Mouse (Mus musculus) heart, postnatal 4 days (tissue): ENCODE data around the gene Pde4b. TPM values are rescaled to one million over a fixed set of nuclear protein-coding genes. Genes with fewer than 3 reads are reported as not detected.

ENCODE experiments used
- DNase-seq: peaks from one replicate; pipeline ENCODE4 v3.0.0; 2021
- total RNA-seq, 2 experiments: library from RNA; stranded (reverse); gene quantifications; 2 replicates each; pipeline ENCODE4 v1.2.3; 2021

Pde4b gene
- total RNA-seq, 2 experiments from 2014 or later: 67.2 to 72.1 TPM

DNA sequence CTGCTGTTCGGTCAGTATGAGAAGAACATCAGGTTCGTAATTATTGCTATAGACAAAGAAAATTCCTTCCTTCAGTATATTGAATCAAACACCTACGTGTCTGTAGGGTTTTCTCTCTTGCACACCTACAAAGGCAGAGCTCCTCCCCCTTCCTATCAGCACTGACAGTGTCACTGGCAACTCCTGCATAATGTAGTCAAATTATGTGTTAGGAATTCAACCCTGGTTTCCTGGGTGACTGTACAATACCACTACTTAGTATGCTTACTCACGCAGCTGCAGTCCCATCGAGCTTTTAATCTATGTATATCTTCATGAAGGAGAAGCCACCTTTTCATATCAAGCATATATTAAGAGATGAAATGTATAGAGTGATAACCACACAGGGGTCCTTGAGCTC is 99.5 kb downstream of the Pde4b start:
- no peak for DNase-seq

DNA sequence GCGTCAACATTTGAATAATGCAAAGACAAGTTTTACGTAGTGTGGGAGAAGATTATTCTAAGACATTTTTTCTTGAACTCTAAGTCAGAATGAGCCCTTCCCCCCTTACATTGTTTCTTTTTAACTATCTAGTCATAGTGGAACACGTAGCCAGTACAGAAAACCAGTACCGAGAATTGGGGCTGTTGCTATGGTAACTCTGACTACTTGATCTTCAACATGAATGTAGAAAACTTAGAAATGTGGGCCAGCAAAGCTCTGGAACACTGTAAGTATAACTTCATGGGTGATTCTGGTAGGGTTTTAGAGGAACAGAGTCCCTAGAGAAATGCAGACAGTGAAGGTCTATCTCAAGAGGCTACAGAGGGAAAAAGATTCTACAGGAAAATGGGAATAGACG is 110.4 kb downstream of the Pde4b start:
- DNase-seq: no peak

DNA sequence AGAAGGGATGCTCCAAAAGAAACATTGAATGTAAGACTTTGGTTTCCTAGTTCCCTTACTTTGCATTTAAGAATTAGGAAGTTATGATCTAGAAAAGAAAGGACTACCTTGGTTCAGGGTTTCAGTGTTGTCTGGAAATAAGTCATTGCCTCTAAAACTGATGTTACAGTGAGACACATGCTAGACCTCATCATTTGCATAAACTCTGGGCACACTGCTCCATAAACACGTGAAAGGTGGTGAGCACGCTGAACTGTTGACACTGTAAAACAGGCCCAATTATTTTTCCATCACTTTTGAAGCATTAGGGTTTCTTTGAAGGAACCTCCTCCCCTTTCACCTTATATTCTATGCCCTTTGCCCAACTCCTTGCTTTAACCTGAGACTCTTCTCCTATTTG is 122.4 kb downstream of the Pde4b start:
- DNase-seq: no peak

DNA sequence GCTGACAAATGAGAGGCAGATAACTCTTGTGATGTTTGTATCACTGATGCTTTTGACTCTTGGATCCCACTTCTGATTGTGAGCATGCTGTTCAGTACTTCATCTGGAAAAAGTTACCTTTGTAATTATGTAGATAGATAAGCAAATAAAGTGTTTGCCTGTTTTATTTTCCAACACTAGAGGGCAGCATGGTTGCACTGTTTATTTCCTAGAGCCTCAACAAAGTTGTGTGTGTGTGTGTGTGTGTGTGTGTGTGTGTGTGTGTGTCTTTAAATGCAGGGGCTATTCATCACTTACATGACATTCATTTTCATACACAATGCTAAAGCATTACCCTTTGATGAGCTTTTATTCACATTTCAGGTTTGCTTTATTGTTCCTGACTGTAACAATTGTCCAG is 139.4 kb downstream of the Pde4b start:
- DNase-seq: peak; percentile 37

DNA sequence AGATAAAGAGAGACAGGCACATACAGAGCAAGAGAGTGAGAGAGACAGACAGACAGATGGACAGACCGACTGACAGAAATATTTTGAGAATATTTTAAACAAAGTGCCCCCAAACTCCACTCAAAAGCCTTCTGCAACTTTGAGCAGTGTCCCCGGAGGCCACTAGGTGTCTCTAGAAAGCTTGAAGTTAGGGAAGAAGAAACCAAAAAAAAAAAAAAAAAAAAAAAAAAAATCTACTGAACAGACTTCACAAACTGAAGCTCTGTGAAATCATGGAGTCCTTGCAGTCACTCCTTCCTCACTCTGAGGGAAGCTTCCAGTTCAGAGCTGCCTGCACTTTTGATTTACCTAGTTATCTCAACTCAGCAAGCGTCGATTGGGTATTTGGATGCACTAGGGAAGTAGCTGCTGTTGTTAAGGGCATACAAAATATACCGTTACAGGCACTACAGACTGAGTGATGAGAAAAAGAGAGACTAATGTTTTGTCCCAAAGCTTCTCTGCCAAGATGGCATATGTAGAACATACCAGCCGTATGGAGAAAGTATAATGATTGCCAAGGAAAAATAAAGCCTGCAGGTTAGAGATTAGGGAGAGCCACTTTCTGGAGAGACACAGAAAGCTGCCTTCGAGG is 141.7 kb downstream of the Pde4b start:
- DNase-seq: peak; percentile 67

DNA sequence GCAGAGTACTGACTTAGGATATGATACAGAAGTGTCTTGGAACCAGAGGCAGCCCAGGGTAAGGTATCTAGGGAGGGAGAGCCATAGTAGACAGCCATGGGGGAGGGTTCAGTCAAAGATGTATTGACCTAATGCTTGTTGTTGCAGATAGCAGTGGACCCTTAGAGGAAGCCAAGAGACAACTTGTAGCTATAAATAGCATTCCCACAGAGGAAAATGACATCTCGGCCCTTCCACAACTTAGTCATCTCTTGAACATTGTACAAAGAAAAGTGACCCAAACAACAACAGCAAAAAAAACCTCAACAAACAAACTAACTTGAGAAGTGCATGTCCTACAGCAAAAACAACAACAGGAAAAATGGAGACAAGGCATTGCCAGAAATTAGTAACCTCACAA is 143.6 kb downstream of the Pde4b start:
- no peak for DNase-seq

DNA sequence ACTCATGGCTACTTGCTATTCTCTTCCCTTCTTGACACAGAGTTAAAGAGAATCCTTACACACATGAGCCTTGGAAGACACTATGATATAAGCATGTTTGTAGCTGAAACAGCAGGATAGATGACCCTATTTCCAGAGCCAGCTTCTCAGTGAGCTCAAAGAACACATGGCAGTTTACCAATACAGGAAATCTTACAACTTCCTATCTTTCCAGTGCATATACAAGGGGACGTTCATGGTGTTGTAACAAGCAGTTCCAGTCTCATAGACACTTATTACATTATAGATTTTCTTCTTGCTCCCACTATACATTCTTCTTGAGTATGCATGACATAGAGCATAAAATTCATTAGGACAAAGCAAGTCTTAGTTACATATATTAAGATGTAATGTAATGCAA is 146.3 kb downstream of the Pde4b start:
- no peak for DNase-seq

DNA sequence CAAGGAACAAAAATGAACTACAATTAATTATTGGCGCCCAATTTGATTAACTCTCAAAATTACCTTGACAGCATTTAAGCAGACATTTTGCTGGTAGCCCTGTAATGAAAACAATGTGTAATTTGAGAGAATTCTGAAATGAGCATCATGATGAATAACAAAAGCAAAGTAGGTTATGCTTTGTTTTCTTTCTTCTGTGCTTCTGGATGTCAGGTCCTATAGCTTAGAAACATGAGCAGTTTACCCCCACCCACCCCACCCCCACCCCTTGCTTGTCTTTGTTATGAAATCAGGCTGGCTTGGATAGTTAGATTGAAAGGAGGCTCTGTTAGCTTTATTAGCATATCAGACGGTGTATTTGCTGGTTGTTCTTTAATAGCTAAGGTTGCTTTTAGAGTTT is 147.8 kb downstream of the Pde4b start:
- DNase-seq: no peak

DNA sequence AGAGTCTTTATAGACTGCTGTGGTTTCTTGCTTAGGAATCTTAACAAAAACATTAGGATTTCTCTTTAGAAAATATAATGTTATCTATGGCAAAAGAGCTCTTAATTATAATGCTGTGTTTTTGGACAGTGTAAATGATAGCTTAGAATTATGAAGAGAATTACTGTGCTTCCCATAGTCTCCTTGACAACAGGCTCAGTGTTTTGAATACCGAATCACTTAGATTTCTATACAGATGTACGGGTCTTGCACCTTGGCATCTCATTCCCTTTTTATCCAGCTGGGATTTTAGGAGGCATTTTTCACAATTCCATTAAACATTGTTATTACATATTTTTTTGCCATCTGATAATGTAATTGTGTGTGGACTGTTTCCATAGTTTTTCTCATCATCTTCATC is 151.8 kb downstream of the Pde4b start:
- no peak for DNase-seq

DNA sequence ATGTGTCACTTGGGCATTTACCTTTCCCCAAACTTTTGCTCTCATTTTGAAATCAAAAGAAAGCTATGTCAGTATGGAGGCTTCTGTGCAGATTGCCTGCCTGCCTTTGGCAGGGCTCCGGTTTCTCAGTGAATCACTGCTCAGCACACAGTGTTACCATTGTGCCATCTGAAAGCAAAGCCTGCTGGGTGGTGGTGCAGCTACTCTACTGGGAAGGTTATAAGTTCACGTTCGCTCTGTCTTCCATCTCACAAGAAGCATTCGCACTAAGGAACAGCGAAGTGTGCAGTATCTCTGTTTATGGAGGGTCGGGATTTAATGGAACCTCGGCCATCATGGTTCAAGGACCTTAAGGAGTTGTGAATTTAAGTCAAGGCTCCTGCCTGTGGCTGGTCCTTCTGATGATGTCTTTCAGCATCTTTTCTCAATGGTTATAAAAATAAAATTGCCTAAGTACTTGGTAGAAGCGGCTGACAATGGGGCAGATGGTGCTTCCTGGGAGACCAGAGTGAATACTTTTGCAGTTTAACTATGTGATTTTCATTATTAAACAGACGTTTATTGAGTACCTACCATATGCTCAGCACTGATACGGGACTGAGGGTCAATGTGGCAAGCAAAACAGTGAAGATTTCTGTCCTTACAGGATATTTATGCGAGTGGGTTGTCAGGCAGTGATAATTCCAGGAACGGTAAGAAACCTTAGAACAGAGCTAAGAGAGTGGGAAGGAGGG is 152.5 kb downstream of the Pde4b start:
- DNase-seq: no peak

DNA sequence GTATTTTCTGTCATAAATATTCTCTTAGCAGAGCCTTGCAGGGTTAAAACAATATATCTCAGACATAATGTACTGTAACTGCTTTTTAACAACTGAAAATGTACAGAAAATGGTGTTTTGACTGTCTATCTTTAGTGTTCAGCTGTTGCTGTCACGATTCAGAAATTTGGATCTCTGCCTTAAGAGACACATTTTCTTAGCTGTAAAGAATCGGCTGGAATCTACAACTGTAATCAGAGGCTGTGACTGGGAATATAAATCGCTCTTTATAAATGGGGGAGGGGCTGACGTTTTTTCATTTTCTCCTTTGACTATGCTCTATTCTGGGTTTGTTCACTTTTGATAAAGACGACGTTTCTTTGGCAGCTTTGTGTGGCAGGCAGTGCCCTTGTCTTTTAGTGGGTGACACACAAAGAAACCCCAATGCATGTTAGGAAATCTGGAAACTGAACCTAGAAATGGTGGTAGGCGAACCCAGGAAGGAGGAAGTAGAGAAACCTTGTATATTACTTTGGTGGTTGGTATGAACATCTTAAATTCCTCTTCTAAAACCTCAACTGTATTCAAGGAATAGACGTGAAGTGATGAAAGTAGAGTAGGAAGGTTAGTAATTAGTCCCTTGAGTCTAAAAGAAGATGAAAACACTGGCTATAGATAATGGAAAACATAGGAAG is 153.5 kb downstream of the Pde4b start:
- no peak for DNase-seq

DNA sequence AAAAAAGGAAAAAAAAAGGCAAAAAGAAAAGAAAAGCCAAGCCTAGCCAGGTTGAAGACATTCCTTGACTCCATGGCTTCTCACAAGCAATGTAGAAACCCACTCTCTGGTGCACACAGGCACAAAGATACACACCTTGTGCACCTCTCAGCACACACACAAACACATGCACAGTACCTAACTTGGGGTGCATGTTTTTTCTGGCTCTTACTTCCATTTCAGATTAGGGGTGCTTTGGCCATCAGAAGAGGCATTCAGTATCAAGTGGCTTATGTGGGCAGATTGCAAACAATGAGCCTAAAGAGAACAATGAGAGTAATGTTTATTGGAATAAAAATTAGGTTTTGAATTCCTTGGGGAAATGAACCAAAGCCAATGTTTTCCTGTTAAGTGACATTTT is 166.7 kb downstream of the Pde4b start:
- DNase-seq: no peak

DNA sequence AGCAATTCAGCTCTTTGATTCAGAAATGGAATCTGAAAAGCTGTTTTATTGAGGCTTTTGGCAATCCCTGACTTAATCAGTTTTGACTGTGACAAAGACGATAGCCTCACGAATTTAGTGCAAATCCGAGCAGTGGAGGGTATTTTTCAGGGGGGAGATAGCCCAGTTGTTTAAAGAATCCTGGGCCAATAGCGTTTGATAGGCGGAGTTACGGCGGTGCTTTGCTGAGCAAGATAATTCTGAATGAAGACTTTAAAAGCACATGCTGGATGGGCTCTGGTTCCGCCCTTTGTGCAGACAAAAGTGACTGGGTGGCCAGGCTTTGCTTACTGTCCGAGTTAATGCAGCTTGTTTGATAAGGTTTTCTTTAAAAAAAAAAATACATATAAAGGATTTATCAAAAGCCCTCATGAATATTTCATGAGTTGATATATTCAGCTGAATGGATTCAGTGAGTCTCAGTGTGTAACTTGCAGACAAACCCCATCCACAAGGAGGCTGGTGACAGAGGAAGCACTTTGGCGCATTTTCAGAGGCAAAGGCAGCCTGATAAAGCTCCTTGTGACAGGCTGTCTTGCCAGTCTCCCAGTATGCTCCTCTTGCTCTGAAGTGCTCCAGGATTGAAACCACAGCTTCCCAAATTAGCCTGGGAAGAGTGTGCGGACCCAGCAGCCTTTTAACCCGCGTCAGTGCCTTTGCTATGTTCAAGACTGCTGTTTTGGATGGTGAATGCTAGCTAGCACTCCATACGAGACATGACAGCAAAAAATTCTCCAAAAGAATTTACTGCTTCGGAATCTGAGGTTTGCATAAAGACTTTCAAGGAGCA is 167.3 kb downstream of the Pde4b start:
- peak; percentile 40 for DNase-seq

DNA sequence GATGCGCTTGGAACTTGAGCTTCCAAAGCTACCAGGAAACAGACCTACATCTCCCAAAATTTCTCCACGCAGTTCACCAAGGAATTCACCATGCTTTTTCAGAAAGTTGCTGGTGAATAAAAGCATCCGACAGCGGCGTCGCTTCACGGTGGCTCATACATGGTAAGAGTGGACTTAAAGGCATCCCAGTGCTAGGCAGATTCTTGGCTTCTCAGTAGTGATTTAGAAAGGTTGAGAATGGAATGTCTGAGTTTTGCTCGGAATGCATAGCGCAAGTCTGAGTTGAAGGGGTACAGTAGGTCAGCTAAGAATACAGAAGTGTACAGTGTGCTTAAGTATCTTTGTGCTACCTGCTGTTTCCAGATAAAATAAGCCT is 167.9 kb downstream of the Pde4b start:
- DNase-seq: no peak

DNA sequence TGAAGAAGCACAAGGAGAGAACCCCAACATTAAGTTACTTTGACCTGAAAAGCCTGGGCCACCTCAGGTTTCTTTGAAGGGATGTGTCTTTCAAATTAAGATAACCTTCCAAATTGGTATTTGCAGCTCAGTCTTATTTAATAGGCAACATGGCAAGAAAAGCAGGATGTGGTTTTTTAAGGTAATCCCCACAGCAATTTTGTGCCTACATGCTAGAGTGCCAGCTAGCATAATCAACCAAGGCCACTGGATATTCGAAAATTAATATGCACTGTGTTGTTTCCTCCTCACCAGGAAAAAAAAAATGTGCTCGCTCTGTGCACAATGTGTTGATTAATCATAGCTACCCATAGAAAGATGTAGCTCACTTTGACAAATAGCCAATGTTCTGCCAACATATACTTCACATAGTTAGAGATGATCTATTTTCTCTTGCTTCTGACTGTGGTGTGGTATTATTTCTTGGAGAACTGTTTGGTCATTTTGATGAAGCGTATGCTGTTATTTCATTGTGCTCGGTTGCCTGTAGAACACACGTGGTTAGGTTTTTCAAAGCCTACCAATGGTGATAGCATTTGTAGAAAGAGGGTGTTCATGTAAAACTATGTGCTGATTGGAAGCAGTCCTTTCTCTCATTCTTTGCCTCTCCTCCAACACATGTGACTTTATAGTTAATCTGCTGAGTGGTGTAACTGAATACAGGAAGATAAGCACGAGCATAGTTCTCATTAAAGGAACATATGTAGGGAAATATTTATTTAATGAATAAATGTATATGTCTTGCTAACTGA is 169.0 kb downstream of the Pde4b start:
- no peak for DNase-seq

DNA sequence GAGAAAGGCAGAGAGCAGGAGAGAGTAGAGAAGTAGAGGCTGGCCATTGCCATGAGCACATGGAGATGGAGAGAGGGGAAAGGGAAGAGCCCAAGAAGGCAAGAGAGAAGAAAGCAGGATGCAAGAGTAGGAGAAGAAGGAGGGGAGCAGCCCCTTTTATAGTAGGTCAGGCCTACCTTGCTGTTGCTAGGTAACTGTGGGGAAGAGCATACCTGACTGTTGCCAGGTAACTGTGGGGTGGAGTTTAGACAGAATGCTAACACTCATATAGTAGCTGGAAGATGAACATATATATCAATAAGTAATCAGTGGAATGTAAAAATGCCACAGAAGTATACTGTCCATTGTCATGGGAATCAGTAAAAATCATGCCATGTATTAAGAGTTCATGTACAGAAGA is 172.9 kb downstream of the Pde4b start:
- no peak for DNase-seq

DNA sequence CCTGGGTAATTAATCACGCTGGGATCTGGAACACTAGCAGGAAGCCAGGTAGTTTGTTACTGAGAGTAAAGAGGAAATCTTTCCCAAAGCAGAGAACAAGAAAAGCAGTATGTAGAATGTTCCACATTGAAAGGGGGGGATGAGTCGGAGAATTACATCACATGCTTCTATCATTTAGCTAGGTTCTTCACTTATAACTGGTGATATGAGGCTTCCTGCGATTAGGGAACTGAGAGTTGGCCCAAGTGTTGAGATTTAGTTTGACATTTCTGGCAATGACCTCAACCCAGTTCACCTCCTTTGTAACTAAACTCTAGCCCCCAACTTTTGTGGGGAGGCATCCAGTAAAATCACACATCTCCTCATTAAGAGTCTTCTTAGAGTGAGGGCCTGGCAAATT is 185.0 kb downstream of the Pde4b start:
- DNase-seq: no peak

DNA sequence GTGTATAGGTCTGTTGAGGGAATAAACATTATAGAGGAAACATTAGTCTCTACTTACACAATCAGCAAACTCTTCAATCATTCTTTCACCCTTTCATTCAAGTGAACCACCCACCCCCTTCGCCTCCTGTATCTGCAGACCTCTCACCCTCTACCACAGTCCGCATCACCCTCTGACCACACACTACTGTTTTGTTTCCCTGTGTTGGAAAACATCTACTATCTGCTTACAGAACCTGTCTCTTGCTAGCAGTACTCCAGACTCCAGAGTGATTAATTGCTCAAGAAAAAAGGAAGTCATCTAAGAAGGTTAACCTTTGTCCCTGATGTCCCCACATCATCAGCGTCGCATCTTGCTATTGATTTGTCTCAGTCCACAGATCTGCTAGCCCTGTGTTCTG is 185.4 kb downstream of the Pde4b start:
- DNase-seq: no peak

DNA sequence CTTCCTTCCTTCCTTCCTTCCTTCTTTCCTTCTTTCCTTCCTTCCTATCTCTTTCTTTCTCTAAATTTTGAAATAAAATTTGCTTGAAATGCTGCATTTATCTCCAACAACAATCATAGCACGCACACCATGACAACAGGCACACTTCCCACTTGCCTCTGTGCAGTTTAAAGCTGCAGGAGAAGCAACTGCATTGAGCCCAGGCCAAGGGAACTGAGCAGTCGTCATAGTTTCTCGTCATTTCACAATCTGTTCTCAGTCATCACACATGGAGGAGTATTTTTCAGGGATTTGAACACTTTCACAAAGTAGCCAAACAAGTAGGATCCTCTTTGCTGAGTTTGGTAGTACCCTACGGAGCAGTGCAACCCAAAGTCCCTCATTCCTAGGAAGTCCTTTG is 188.4 kb downstream of the Pde4b start:
- no peak for DNase-seq

DNA sequence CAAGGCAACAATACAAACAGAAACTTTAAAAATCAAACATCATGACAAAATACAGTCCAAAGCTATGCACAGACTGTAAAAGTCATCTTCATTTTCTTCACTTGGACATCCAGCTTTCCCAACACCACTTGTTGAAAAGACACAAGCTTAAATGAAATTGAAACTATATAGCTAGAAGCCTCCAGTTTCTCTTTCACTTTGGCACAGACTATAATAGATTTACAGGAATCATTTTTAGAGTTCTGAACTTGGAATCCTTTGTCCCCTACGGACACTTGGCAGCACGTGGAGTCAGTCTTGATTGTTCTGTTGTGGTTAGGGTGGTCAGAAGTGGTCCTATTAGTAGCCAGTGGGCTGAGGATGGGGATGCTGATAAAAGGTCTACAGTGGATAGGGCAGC is 191.6 kb downstream of the Pde4b start:
- no peak for DNase-seq

DNA sequence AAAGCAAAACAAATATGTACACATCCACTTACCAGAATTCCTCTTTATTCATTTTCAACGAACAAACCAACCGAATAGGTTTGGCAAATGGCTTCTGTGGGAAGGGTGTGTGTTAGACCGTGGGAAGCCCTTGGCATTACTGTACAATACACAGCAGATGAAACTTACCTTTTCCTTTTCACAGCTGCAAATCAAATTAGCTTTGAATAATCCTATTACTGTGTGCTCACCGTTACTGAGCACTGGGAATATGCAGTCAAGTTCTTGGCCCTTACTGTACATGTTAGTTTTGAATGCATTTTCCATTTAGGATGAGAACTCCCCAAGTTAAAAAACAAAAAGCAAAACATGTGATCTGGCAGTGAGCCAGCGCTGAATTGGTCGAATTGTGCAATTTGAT is 199.8 kb downstream of the Pde4b start:
- no peak for DNase-seq

DNA sequence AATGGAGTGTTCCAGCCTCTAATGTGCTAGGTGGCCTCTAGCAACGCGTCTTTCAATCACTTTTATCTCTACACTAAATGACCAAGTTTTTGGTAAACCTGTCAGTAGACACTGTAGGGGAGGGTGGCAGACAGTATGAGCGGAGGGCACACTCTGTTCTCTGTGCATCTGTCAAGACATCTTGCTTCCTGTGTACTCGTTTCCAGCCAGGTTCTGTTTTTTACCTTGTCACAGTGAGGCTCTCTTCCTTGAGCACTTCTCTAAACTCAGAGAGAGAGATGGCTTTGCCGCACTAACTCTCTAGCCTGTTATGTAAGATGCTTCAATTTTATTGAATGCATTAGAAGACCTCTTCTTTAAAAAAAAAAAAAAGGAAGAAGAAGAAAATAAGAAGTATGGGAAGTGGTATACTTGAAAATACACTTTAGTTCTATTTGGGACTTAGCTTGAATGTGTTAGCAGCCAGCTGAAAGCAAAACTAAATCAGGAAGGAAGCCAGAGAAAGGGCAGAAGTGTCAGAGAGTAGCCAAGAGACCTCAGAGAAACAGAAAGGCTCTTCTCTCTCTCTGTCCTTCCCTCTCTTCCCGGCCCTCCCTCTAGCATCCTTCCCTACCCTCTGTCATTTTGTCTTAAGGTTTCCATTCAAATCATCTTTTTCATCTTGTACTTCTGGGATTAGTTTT is 202.8 kb downstream of the Pde4b start:
- DNase-seq: no peak
